Mouse (Mus musculus) G1E (cell line): ENCODE measurements around the gene Ankrd52.

ENCODE experiments used
- CTCF ChIP-seq: IDR thresholded peaks from 2 replicates; pipeline ENCODE4 v1.5.1; 2012; ENCODE audit warnings: low read depth, low read length, inconsistent platforms, mixed read lengths
- GATA1 ChIP-seq: IDR thresholded peaks from 2 replicates; pipeline ENCODE4 v1.6.1; 2012; ENCODE audit warnings: borderline replicate concordance, low read length, inconsistent platforms, mixed read lengths
- GATA2 ChIP-seq: IDR thresholded peaks from 2 replicates; pipeline ENCODE4 v1.6.1; 2012; ENCODE audit warnings: low read depth, low read length, inconsistent platforms, borderline replicate concordance

DNA sequence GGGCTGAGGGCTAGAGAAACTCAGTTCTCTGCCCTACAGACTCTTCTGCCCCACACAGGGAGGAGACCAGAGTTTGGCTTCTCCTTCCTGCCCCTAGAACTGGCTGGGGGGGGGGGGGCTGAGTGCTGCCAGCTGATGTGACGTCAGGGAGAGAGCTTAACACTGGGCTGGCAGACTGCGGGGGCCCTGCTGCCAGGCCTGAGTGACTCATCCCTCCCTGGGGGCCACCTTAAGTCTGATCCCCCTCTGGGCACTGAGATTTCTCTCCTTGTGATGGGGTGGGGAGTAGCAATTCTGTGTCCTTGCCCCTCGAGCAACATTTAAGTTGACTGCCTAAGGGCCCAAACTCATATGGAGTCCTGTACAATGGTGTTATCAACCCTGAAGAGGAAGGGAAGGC lies 1.5 kb downstream of the Ankrd52 start:
- no peak for TF ChIP-seq GATA1
- no peak for TF ChIP-seq CTCF
- TF ChIP-seq GATA2, result no peak
